Mouse (Mus musculus) liver, adult 2 months (tissue): Measurements from ENCODE around the gene Mei1. TPM values are rescaled to one million over a fixed set of nuclear protein-coding genes. Genes with fewer than 3 reads are reported as not detected.

Source experiments
- DNase-seq: peaks from one replicate; pipeline ENCODE4 v3.0.0-alpha.2; 2011; ENCODE audit warnings: low read depth, low spot score; ENCODE audit errors: extremely low read depth
- H3K27ac ChIP-seq: fragments of 200-500 bp; replicated peaks from 2 replicates; pipeline ENCODE4 v1.5.1; 2012; ENCODE audit warnings: low read depth, mild to moderate bottlenecking, control low read depth, inconsistent platforms, low read length; ENCODE audit not compliant: insufficient read depth
- H3K27me3 ChIP-seq: fragments of 200-500 bp; 2 replicates; pipeline ENCODE4 v1.6.1; 2012; ENCODE audit warnings: mild to moderate bottlenecking, moderate library complexity, low read length, inconsistent platforms; ENCODE audit not compliant: control insufficient read depth, insufficient read depth
- H3K36me3 ChIP-seq: fragments of 200-500 bp; 2 replicates; pipeline ENCODE4 v1.6.1; 2012; ENCODE audit warnings: low read length, inconsistent platforms; ENCODE audit not compliant: control insufficient read depth, insufficient read depth
- H3K4me1 ChIP-seq: fragments of 200-500 bp; 2 replicates; pipeline ENCODE4 v1.6.1; 2011; ENCODE audit warnings: low read length; ENCODE audit not compliant: control insufficient read depth, insufficient read depth
- H3K4me3 ChIP-seq: fragments of 200-500 bp; 2 replicates; pipeline ENCODE4 v1.5.1; 2011; ENCODE audit warnings: low read depth, mild to moderate bottlenecking, control low read depth, low read length, moderate library complexity; ENCODE audit not compliant: insufficient read depth
- H3K79me2 ChIP-seq: fragments of 200-500 bp; 2 replicates; pipeline ENCODE4 v1.6.1; 2012; ENCODE audit warnings: inconsistent platforms, mild to moderate bottlenecking, low read length, moderate library complexity; ENCODE audit not compliant: control insufficient read depth, insufficient read depth
- H3K9ac ChIP-seq: fragments of 200-500 bp; 2 replicates; pipeline ENCODE4 v1.6.1; 2012; ENCODE audit warnings: low read depth, mild to moderate bottlenecking, control low read depth, inconsistent platforms, low read length
- CTCF ChIP-seq: fragments of 200-500 bp; IDR thresholded peaks from 2 replicates; pipeline ENCODE4 v1.5.1; 2011; ENCODE audit warnings: low read depth, low read length, control low read depth
- POLR2A ChIP-seq: fragments of 200-500 bp; IDR thresholded peaks from 2 replicates; pipeline ENCODE4 v1.6.1; 2011; ENCODE audit warnings: low read length, control low read depth; ENCODE audit not compliant: insufficient read depth; ENCODE audit errors: extremely low read depth
- WGBS: fragments of 180-500 bp; shearing (Covaris S2); methylation state at CpG from one replicate; pipeline ENCODE4 v1.1.7; 2018; 5-methylcytosine and 5-hydroxymethylcytosine counted together
- polyA plus RNA-seq: library from polyadenylated mRNA; depleted of rRNA; stranded (reverse); fragments of >200 nt; gene quantifications from 2 replicates; pipeline ENCODE4 v1.2.3, GENCODE M21; 2012
- total RNA-seq: library from RNA; depleted of rRNA; stranded (reverse); fragments of >200 nt; gene quantifications from 2 replicates; pipeline ENCODE4 v1.2.3, GENCODE M21; 2014

The Mei1 gene
- total and polyA plus RNA-seq, 2 experiments = not detected

DNA sequence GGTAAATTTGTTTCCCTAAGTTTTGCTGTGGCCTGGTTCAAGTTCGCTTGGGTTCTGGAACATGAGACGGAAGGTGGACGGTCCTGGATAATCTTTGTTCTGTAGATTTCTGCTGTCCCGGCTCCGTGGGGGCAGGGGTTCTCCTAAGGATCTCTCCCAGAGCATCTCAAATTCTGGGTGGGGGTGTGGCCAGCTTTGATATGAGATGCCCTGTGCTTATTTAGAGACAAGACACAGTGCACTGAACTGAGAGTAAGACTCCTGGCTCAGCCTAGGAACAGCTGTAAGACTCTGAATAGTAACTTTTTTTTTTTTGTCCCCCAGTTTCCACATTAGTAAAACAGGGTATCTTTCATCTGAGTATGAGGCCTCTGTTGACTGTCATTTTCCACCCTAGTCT is 58.6 kb downstream of the Mei1 start:
- WGBS = under 1% methylated on average over 5 of the region's 5 CpGs
- H3K36me3 ChIP-seq = no peaks in the 10 kb centered on the region
- no peak for DNase-seq
- peak overlapping the region; percentile 92 for H3K4me3 ChIP-seq
- no peak for TF ChIP-seq CTCF
- TF ChIP-seq POLR2A = no peak
- H3K4me1 ChIP-seq = peaks cover 2% of the 10 kb centered on the region; the same call in 1 of the 2 replicates
- no peaks in the 10 kb centered on the region for H3K79me2 ChIP-seq
- H3K27me3 ChIP-seq = no peaks in the 10 kb centered on the region
- H3K27ac ChIP-seq = no peak overlapping the region; the same call in 1 of the 2 replicates
- peak overlapping the region; percentile 92 for H3K9ac ChIP-seq

DNA sequence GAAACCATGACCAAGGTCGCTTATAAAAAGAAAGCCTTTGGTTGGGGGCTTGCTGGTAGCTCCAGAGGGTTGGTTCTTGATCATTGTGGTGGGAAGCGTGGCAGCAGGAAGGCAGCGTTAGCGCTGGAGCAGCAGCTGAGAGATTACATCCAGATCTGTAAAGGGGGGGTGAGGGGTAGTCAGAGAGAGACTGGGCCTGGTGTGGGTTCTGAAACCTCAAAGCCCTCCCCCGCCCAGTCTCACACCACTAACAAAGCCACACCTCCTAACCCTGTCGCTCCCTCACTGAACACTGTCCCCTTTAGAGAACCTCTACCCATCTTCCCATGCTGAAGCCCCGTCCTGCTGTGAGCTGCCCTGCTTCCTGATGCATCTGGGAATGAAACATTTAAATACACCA is 60.8 kb downstream of the Mei1 start:
- Histone ChIP-seq H3K4me1 (peaks cover 2% of the 10 kb centered on the region; the same call in 1 of the 2 replicates), H3K9ac (no peak overlapping the region), H3K79me2 (no peaks in the 10 kb centered on the region), H3K36me3 (no peaks in the 10 kb centered on the region), H3K4me3 (no peak overlapping the region), H3K27me3 (no peaks in the 10 kb centered on the region), H3K27ac (no peak overlapping the region)
- TF ChIP-seq CTCF (no peak), POLR2A (no peak)
- WGBS = 89% methylated on average over 7 of the region's 7 CpGs
- no peak for DNase-seq

DNA sequence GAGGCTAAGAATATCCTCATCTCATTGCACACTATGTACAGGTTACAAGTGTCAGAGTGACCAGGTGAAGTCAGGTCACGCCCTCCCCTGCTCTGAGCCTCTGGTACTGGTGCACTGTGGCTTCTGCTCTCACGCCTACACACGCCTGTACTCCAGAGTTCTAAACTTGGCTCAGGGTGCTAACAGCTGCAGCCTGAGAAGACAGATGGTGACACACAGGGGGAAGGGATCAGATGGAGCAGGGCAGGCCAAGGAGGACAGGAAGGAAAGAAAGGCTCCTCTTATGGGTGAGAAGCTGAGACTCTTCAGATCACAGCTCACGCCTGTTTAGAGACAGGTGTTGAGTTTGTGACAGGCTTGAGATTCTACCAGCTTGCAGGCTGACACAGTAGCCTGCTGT is 65.6 kb downstream of the Mei1 start:
- DNase-seq = no peak
- H3K79me2 ChIP-seq = no peaks in the 10 kb centered on the region
- H3K27ac ChIP-seq = no peak overlapping the region
- no peak overlapping the region for H3K4me3 ChIP-seq
- no peaks in the 10 kb centered on the region for H3K27me3 ChIP-seq
- 93% methylated on average over 4 of the region's 4 CpGs for WGBS
- H3K4me1 ChIP-seq = no peaks in the 10 kb centered on the region
- no peak for TF ChIP-seq CTCF
- no peak for TF ChIP-seq POLR2A
- no peak overlapping the region for H3K9ac ChIP-seq
- H3K36me3 ChIP-seq = no peaks in the 10 kb centered on the region; the same call in 1 of the 2 replicates

DNA sequence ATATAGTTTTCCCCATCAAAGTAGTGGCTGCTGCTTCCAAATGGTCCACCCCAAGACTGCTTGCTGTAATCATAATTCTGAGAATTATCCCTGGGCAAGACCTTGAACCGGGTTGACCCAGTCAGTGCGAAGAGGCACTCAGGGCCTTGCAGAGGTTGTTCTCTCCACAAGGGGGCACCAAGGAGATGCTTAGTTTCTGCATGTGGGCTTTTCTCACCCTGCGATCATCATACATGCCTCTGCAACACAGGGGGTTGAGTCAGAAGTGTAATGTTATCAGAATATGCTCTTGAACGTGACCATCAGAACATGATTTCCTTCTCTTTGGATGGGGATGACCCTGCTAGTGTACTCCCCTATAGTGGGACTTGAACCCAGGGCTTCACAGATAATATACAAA is 68.8 kb downstream of the Mei1 start:
- Histone ChIP-seq H3K36me3 (no peaks in the 10 kb centered on the region; the same call in 1 of the 2 replicates), H3K4me1 (no peaks in the 10 kb centered on the region), H3K79me2 (no peaks in the 10 kb centered on the region), H3K27ac (no peak overlapping the region), H3K4me3 (no peak overlapping the region), H3K27me3 (no peaks in the 10 kb centered on the region), H3K9ac (no peak overlapping the region)
- DNase-seq = peak; percentile 33
- TF ChIP-seq POLR2A = no peak
- TF ChIP-seq CTCF = peak; percentile 82
- WGBS = 36% methylated on average over 4 of the region's 4 CpGs

DNA sequence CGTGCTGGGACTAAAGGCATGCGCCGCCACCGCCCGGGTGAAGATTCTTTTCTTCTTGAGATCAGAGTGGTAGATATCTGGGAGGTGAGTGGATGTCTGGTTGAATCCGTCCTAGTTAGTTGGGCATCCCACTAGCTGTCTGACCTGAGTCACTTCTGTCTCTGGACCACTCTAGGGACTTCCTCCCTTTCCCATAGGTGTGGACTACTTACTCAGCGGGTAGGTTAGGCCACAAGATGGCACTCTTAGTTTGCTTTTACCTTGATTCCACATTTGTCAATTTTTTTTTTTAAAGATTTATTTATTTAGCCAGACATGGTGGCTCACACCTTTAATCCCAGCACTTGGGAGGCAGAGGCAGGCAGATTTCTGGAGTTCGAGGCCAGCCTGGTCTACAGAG is 69.4 kb downstream of the Mei1 start:
- Histone ChIP-seq H3K79me2 (no peaks in the 10 kb centered on the region), H3K36me3 (no peaks in the 10 kb centered on the region; the same call in 1 of the 2 replicates), H3K4me1 (peaks cover 4% of the 10 kb centered on the region), H3K4me3 (no peak overlapping the region), H3K27me3 (no peaks in the 10 kb centered on the region), H3K9ac (no peak overlapping the region), H3K27ac (no peak overlapping the region)
- 88% methylated on average over 8 of the region's 8 CpGs for WGBS
- TF ChIP-seq POLR2A (no peak), CTCF (no peak)
- peak; percentile 44 for DNase-seq

DNA sequence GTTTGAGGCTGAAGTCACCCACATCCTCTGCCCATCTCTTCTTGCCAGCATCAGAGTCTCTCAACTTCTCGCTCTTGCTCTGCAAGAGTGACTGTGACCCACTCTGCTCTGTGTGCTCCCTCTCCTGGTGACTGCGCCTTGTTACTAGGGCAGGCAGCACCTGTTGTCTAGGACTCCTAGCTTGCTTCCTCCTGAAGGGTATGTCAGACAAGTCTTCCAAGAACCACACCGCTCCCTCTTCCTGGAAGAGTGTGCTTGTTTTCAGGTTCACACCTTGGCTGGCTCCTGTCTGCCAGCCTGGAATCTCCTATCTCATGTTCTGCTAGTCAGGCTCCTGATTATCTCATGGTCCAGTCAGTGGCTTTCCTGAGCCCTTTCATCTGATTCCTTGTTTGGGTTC is 70.6 kb downstream of the Mei1 start:
- Histone ChIP-seq H3K9ac (no peak overlapping the region), H3K27ac (no peak overlapping the region), H3K27me3 (no peaks in the 10 kb centered on the region), H3K4me3 (no peak overlapping the region), H3K79me2 (no peaks in the 10 kb centered on the region), H3K36me3 (no peaks in the 10 kb centered on the region; the same call in 1 of the 2 replicates), H3K4me1 (peaks cover 8% of the 10 kb centered on the region)
- WGBS = 99% methylated on average over 3 of the region's 3 CpGs
- no peak for TF ChIP-seq POLR2A
- no peak for TF ChIP-seq CTCF
- DNase-seq = no peak
